ENCODE assay signal across 16 mouse cellular contexts in the genomic region with DNA sequence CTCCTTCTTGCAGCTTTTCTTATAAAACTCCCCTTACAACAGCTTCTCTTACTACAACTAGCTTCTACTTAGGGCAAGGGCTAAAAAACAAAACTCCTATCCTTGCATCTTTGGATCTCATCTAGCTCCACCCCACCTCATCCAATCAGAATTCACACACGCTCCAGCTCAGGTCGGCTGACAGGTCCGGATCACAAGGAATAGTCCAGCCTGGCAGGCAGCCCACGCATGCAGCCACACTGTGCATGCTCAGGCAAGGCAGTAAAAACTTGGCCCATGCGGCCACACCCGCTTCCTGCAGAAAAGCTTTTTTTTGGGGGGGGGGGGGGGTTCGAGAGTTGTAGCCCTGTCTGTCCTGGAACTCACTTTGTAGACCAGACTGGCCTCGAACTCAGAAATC. TPM values are rescaled to one million over a fixed set of nuclear protein-coding genes. Genes with fewer than 3 reads are reported as not detected.
DNase-seq lines count a peak whose midpoint lies in the region; ATAC-seq and TF ChIP-seq lines count a peak whose summit lies in the region.
"Not testable (repeated sequence)": the region's sequence is repeated elsewhere in the genome, so short reads cannot be mapped to it uniquely, and the experiment has no call there.
"Had no signal": no experiment of that assay in that cellular context is flagged by ENCODE, and none has a peak within 500 bp of the region (broad histone marks: within the 10 kb centered on the region; RNA-seq: fewer than 3 reads in every experiment).

No protein-coding gene starts in this region.

- H3K4me1 ChIP-seq in embryonic facial prominence, embryonic 12.5 days; heart, embryonic 11.5 days (ENCODE audit: control insufficient read depth, insufficient read depth, low read length); hindbrain, embryonic 14.5 days (replicated peaks; ENCODE audit: control insufficient read depth, insufficient read depth, low read length); kidney, postnatal 0 days (replicated peaks; ENCODE audit: insufficient read depth, low read length); liver, embryonic 12.5 days; midbrain, embryonic 13.5 days (replicated peaks); stomach, embryonic 15.5 days: not testable (repeated sequence)

- TF ChIP-seq CTCF in kidney, postnatal 0 days (IDR thresholded peaks at IDR 0.05; ENCODE audit: low read depth) = not testable (repeated sequence)

- ATAC-seq in embryonic facial prominence, embryonic 12.5 days (ENCODE audit: insufficient number of reproducible peaks, insufficient read depth, low FRiP score, low TSS enrichment) = 0 out of 2 replicates have a peak, but pooled peaks have one; percentile 59
- ATAC-seq in heart, embryonic 11.5 days (replicated peaks; ENCODE audit: insufficient number of reproducible peaks, low FRiP score, low TSS enrichment) = peak; percentile 53; the same call in 1 of the 2 replicates
- peak; percentile 46; the same call in 1 of the 2 replicates for ATAC-seq in hindbrain, embryonic 14.5 days (ENCODE audit: low FRiP score)
- ATAC-seq in kidney, postnatal 0 days (replicated peaks; ENCODE audit: low FRiP score, low read depth) = 0 out of 2 replicates have a peak, but pooled peaks have one; percentile 36
- ATAC-seq in liver, embryonic 12.5 days = peak; percentile 58
- ATAC-seq in midbrain, embryonic 13.5 days = 0 out of 2 replicates have a peak, but pooled peaks have one; percentile 27
- ATAC-seq in stomach, embryonic 15.5 days (ENCODE audit: insufficient read depth, low FRiP score, low read depth) = peak; percentile 18; the same call in 1 of the 2 replicates

- H3K9ac ChIP-seq in embryonic facial prominence, embryonic 12.5 days; heart, embryonic 11.5 days (ENCODE audit: low read depth, low read length); hindbrain, embryonic 14.5 days; kidney, postnatal 0 days (ENCODE audit: low read depth, low read length); liver, embryonic 12.5 days; midbrain, embryonic 13.5 days (replicated peaks); stomach, embryonic 15.5 days: not testable (repeated sequence)

- not testable (repeated sequence) for H3K27ac ChIP-seq in embryonic facial prominence, embryonic 12.5 days; heart, embryonic 11.5 days (ENCODE audit: low read depth, low read length); hindbrain, embryonic 14.5 days; kidney, postnatal 0 days; liver, embryonic 12.5 days; midbrain, embryonic 13.5 days; stomach, embryonic 15.5 days

- not testable (repeated sequence) for H3K4me2 ChIP-seq in embryonic facial prominence, embryonic 12.5 days (replicated peaks); heart, embryonic 11.5 days; hindbrain, embryonic 14.5 days (replicated peaks); kidney, postnatal 0 days (ENCODE audit: low read length); liver, embryonic 12.5 days; midbrain, embryonic 13.5 days (replicated peaks); stomach, embryonic 15.5 days

- not testable (repeated sequence) for DNase-seq in hindbrain, embryonic 14.5 days (ENCODE audit: low spot score); kidney, postnatal 0 days (ENCODE audit: low spot score)

- not testable (repeated sequence) for H3K36me3 ChIP-seq in embryonic facial prominence, embryonic 12.5 days; heart, embryonic 11.5 days (ENCODE audit: control insufficient read depth, insufficient read depth, low read length); hindbrain, embryonic 14.5 days (replicated peaks; ENCODE audit: control insufficient read depth, insufficient read depth); kidney, postnatal 0 days (ENCODE audit: insufficient read depth, low read length); liver, embryonic 12.5 days; midbrain, embryonic 13.5 days; stomach, embryonic 15.5 days

- 79% methylated on average over 3 of the region's 8 CpGs for WGBS in embryonic facial prominence, embryonic 12.5 days
- WGBS in heart, embryonic 11.5 days (ENCODE audit: insufficient replicate concordance) = 83% methylated on average over 3 of the region's 8 CpGs
- 84% methylated on average over 3 of the region's 8 CpGs for WGBS in hindbrain, embryonic 14.5 days
- WGBS in kidney, postnatal 0 days = 90% methylated on average over 3 of the region's 8 CpGs
- 59% methylated on average over 3 of the region's 8 CpGs for WGBS in liver, embryonic 12.5 days (ENCODE audit: insufficient replicate concordance)
- WGBS in midbrain, embryonic 13.5 days = 81% methylated on average over 3 of the region's 8 CpGs
- 78% methylated on average over 3 of the region's 8 CpGs for WGBS in stomach, embryonic 15.5 days

- H3K9me3 ChIP-seq in embryonic facial prominence, embryonic 12.5 days; heart, embryonic 11.5 days (replicated peaks; ENCODE audit: control insufficient read depth, low read length); hindbrain, embryonic 14.5 days (ENCODE audit: control insufficient read depth, low read length); kidney, postnatal 0 days (replicated peaks; ENCODE audit: low read length); liver, embryonic 12.5 days (replicated peaks); midbrain, embryonic 13.5 days; stomach, embryonic 15.5 days: not testable (repeated sequence)

- not testable (repeated sequence) for H3K4me3 ChIP-seq in embryonic facial prominence, embryonic 12.5 days; heart, embryonic 11.5 days (ENCODE audit: low read depth, low read length); hindbrain, embryonic 14.5 days (replicated peaks; ENCODE audit: low read length); kidney, postnatal 0 days (replicated peaks; ENCODE audit: low read depth, low read length); liver, embryonic 12.5 days; midbrain, embryonic 13.5 days (replicated peaks); stomach, embryonic 15.5 days (replicated peaks)

- not testable (repeated sequence) for H3K27me3 ChIP-seq in embryonic facial prominence, embryonic 12.5 days; heart, embryonic 11.5 days (ENCODE audit: control insufficient read depth, insufficient read depth, low read length); hindbrain, embryonic 14.5 days (ENCODE audit: control insufficient read depth, insufficient read depth, low read length); kidney, postnatal 0 days (ENCODE audit: insufficient read depth, low read length); liver, embryonic 12.5 days (replicated peaks); midbrain, embryonic 13.5 days; stomach, embryonic 15.5 days (replicated peaks)

RNA-seq across cellular contexts. Expression of a gene that starts 43.0 kb away (rescaled TPM):
- not detected in 2 replicates for polyA plus RNA-seq in embryonic facial prominence, embryonic 12.5 days (2016; fragmentation: Nextera tagmentation; extraction: Ambion mirVana)
- not detected in 2 replicates for polyA plus RNA-seq in heart, embryonic 11.5 days (2014; fragmentation: Nextera tagmentation; extraction: Ambion mirVana)
- polyA plus RNA-seq in hindbrain, embryonic 14.5 days (2014; fragmentation: Nextera tagmentation; extraction: Ambion mirVana) = not detected in 2 replicates
- not detected in 2 replicates for polyA plus RNA-seq in kidney, postnatal 0 days (2015; fragmentation: Nextera tagmentation; extraction: Ambion mirVana)
- polyA plus RNA-seq in liver, embryonic 12.5 days (2016; fragmentation: Nextera tagmentation; extraction: Ambion mirVana) = not detected in 2 replicates
- polyA plus RNA-seq in midbrain, embryonic 13.5 days (2015; fragmentation: Nextera tagmentation; extraction: Ambion mirVana) = not detected in 2 replicates
- polyA plus RNA-seq in stomach, embryonic 15.5 days (2015; fragmentation: Nextera tagmentation; extraction: Ambion mirVana) = not detected in 2 replicates
- polyA plus RNA-seq: CD4-positive, CD25-positive, alpha-beta regulatory T cell, adult 4 months; embryonic facial prominence, embryonic 10.5 days; forebrain, embryonic 13.5 days; forebrain, postnatal 0 days; G1E; gonadal fat pad, adult 2 months; heart, adult 2 months; heart, embryonic 13.5 days; hindbrain, embryonic 13.5 days had no signal
